Mouse (Mus musculus) E14TG2a.4 (cell line): ENCODE results near the gene Atp6v0b.

Experiments used
- H3K27me3 ChIP-seq: 2 replicates; pipeline ENCODE4 v1.6.1; 2014; ENCODE audit warnings: low read length, control low read depth; ENCODE audit not compliant: insufficient read depth
- H3K36me3 ChIP-seq: 2 replicates; pipeline ENCODE4 v1.6.1; 2014; ENCODE audit warnings: low read length, control low read depth; ENCODE audit not compliant: insufficient read depth
- H3K4me1 ChIP-seq: replicated peaks from 2 replicates; pipeline ENCODE4 v1.6.1; 2014; ENCODE audit warnings: low read depth, low read length, control low read depth
- H3K4me3 ChIP-seq: replicated peaks from 2 replicates; pipeline ENCODE4 v1.5.1; 2014; ENCODE audit warnings: mild to moderate bottlenecking, low read length
- H3K9me3 ChIP-seq: 2 replicates; pipeline ENCODE4 v1.6.1; 2014; ENCODE audit warnings: low read length, control low read depth
- CTCF ChIP-seq: conservative IDR thresholded peaks from 2 replicates; pipeline ENCODE4 v1.5.1; 2014; ENCODE audit warnings: low read length
- NANOG ChIP-seq: IDR thresholded peaks from 2 replicates; pipeline ENCODE4 v1.6.1; 2014; ENCODE audit warnings: borderline replicate concordance, low read length, mixed read lengths
- POU5F1 ChIP-seq: IDR thresholded peaks from 2 replicates; pipeline ENCODE4 v1.6.1; 2014; ENCODE audit warnings: low read length, borderline replicate concordance

Atp6v0b gene

DNA sequence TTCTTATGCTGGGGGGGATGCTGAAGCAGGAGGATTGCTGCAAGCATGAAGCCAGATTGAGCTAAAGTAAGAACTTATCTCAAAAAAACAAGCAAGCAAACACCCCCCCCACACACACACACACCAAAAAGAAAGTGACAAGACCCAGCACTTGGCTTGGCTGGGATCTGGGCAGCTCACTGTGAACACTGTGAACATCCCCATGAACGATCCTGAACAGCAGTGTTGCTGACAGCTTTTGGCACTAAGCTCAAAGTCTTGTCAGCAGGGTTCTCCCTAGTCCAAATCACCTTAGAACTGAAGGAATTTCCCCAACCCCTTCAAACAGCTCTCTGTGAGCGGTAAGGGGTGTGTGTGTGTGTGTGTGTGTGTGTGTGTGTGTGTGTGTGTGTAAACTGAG, 36.3 kb upstream of the Atp6v0b start:
- peaks cover 16% of the 10 kb centered on the region for H3K4me1 ChIP-seq
- TF ChIP-seq CTCF (no peak), NANOG (no peak), POU5F1 (no peak)
- H3K9me3 ChIP-seq: peaks cover 14% of the 10 kb centered on the region
- H3K36me3 ChIP-seq: peaks cover 6% of the 10 kb centered on the region; the same call in 1 of the 2 replicates
- peaks cover 81% of the 10 kb centered on the region for H3K27me3 ChIP-seq
- no peak overlapping the region for H3K4me3 ChIP-seq

DNA sequence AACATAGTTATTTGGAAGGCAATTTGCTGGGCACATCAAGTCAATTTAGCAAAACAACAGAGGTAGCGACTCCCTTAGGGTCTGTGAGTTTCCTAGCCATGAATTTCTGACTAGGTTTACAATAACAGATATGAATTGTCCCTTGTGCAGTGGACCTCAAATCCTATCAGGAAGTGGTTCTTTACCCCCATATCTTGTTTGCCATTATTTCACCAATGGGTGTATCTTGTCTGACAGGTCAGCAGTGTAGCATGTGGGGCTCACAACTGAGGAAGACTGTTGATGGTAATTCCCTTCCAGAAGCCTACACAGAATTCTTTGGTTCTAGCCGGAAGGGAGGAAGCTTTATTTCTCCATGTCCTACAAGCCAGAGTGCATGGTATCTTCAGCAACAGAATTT, 34.2 kb upstream of the Atp6v0b start:
- Histone ChIP-seq H3K27me3 (peaks cover 60% of the 10 kb centered on the region), H3K36me3 (no peaks in the 10 kb centered on the region), H3K9me3 (no peaks in the 10 kb centered on the region), H3K4me3 (no peak overlapping the region), H3K4me1 (peaks cover 10% of the 10 kb centered on the region)
- no peak for TF ChIP-seq CTCF
- TF ChIP-seq POU5F1: no peak
- no peak for TF ChIP-seq NANOG

DNA sequence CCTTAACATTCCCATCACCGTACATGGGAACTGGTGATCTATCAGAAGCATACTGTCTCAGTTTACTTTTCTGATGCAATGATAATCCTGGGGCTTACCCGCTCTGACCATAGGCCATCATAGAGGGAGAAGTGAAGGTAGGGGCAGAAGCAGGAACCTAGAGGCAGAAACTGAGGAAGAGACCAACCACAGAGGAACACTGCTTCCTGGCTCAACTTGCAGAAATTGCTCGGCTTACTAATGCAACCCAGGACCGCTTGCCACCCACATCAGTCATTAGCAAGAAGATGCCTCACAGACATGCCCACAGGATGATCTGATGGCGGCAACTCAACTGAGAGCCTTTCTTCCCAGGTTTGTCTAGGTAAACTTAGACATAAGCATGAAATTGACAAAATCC, 31.6 kb upstream of the Atp6v0b start:
- no peak for TF ChIP-seq CTCF
- no peak for TF ChIP-seq NANOG
- TF ChIP-seq POU5F1: no peak

DNA sequence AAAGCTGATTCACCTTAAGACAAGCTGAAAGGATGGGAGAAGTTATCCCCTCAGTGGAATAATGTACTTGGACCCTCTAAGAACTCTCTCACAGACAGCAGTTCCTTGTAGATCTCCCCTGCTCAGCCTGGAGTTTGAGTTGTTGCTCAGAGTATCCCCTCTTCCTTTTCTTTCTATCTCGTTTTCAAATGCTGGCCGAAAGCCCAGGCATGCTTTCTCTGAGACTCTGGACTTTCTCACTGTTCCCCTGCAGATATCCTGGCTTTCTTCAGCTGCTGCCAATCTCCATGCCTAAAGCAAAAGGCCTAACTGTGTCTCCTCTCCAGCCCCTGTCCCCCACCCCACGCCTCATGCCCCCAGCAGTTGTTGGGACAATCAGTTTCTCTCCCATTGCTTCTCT, 31.1 kb upstream of the Atp6v0b start:
- no peaks in the 10 kb centered on the region for H3K36me3 ChIP-seq
- peaks cover 23% of the 10 kb centered on the region for H3K4me1 ChIP-seq
- no peak for TF ChIP-seq CTCF
- TF ChIP-seq NANOG: no peak
- no peak for TF ChIP-seq POU5F1
- no peak overlapping the region for H3K4me3 ChIP-seq
- no peaks in the 10 kb centered on the region for H3K9me3 ChIP-seq
- peaks cover 30% of the 10 kb centered on the region for H3K27me3 ChIP-seq

More for the DNA sequence above, 31.6 kb upstream of the Atp6v0b start:
- H3K27me3 ChIP-seq: peaks cover 35% of the 10 kb centered on the region
- H3K4me1 ChIP-seq: peaks cover 18% of the 10 kb centered on the region
- H3K9me3 ChIP-seq: no peaks in the 10 kb centered on the region
- H3K36me3 ChIP-seq: no peaks in the 10 kb centered on the region
- H3K4me3 ChIP-seq: no peak overlapping the region

DNA sequence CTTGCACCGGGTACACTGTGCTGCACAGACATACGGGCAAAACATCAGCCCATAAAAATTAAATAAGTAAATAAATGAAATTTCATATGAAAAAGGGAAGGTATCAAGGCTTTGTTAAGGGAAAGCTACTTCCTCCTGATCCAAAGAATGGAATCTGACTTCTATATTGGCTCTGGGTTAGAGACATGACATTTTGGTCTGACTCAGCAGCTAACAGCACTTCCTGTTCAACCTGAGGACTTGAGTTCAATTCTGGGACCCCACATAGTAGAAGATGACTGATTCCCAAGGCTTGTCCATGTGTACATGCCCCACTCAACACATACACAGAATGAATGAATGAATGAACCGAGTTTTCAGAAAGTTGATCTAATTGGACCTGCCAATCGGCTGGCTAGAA, 30.7 kb upstream of the Atp6v0b start:
- Histone ChIP-seq H3K27me3 (peaks cover 26% of the 10 kb centered on the region), H3K36me3 (0 out of 2 replicates have a peak, but pooled peaks cover under 1% of the 10 kb centered on the region), H3K9me3 (no peaks in the 10 kb centered on the region), H3K4me3 (no peak overlapping the region), H3K4me1 (peaks cover 27% of the 10 kb centered on the region)
- TF ChIP-seq POU5F1: no peak
- no peak for TF ChIP-seq CTCF
- TF ChIP-seq NANOG: no peak

DNA sequence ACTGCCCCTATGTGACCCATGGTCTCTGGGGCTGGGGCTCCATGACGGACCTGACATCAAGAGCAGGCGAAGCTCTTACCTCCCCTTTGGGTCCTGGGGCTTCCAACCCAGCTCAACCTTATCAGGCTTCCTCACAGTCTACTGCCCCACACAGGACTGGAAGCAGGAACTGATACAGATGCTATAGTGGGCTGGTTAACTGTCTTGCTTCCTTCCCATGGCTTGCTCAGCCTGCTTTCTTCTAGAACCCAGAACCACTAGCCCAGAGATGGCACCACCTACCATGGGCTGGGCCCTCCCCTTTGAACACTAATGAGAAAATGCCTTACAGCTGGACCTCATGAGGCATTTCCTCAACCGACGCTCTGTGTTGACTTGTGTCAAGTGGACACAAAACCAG, 30.3 kb upstream of the Atp6v0b start:
- peaks cover 5% of the 10 kb centered on the region for H3K36me3 ChIP-seq
- no peak overlapping the region for H3K4me3 ChIP-seq
- TF ChIP-seq POU5F1 (no peak), CTCF (no peak), NANOG (no peak)
- H3K27me3 ChIP-seq: peaks cover 21% of the 10 kb centered on the region
- no peaks in the 10 kb centered on the region for H3K9me3 ChIP-seq
- H3K4me1 ChIP-seq: peaks cover 32% of the 10 kb centered on the region

DNA sequence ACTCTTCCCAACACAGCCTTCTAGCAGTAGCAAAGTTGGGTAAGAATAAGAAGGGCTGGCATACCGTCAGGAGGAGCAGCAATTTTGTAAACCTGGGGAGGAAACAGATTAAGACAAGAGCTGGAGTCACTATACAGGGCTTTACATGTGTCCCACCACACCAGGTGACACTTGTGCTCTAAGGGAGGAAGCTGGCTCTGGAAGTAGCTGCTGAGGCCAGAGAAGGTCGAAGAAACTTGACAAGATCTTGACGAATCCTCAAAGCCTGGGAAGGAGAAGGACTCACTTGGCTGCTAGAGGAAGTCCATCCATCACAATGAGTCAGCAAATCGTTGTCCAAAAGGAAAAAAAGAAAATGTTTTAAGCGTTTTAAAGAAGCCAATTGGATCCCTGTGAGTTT, 29.3 kb upstream of the Atp6v0b start:
- no peaks in the 10 kb centered on the region for H3K9me3 ChIP-seq
- peaks cover 42% of the 10 kb centered on the region for H3K4me1 ChIP-seq
- peaks cover 11% of the 10 kb centered on the region; the same call in 1 of the 2 replicates for H3K27me3 ChIP-seq
- H3K4me3 ChIP-seq: peak overlapping the region; percentile 95; the same call in 1 of the 2 replicates
- TF ChIP-seq POU5F1 (no peak), NANOG (no peak), CTCF (no peak)
- peaks cover 15% of the 10 kb centered on the region for H3K36me3 ChIP-seq

DNA sequence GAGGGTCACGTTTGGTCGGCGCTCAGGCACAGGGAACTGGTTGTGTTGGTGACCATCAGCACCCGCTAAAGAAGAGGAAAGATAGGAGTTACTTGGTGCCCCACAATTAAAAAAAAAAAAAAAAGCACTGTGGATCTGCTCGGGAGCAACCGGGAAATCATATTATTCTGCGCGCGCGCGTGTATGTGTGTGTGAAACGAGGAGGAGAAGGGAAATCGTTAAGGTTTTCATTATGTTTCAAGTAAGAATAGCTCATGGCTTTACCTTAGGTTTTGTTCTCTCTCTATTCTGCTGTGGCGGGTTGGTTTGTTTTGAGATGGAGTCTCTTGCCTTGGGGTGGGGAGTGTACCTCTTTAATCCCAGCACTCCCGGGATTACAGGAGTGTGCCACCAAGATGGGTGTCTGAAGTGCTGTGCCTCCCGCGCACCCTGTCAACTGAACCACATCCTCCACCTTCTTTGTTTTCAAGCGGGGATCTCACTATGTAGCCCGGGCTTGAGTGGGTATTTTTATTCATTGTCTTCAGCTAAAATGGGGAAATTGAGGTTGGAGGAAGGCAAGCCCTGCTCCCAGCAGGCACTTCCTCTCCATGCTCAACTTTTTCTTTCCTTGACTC, 28.5 kb upstream of the Atp6v0b start:
- Histone ChIP-seq H3K4me3 (peak overlapping the region; percentile 95), H3K9me3 (no peaks in the 10 kb centered on the region), H3K36me3 (peaks cover 23% of the 10 kb centered on the region), H3K27me3 (peaks cover 5% of the 10 kb centered on the region; the same call in 1 of the 2 replicates), H3K4me1 (peaks cover 43% of the 10 kb centered on the region)
- TF ChIP-seq POU5F1 (no peak), NANOG (no peak)
